Mouse (Mus musculus) limb, embryonic 14.5 days (tissue): ENCODE measurements around the gene Smco2. TPM values are rescaled to one million over a fixed set of nuclear protein-coding genes. Genes with fewer than 3 reads are reported as not detected.

ENCODE experiments used
- ATAC-seq: fragments of 200-750 bp; cut with Nextera tagmentation; 2 replicates; pipeline ENCODE4 v1.8.0; 2017; ENCODE audit warnings: low read depth, moderate number of reproducible peaks, moderate TSS enrichment; ENCODE audit not compliant: low FRiP score
- DNase-seq: peaks from one replicate; pipeline ENCODE4 v3.0.0-alpha.2; 2015; ENCODE audit warnings: low spot score
- H3K27ac ChIP-seq: fragments of 300-500 bp; sonication (generic); replicated peaks from 2 replicates; pipeline ENCODE4 v1.5.1; 2014; ENCODE audit warnings: low read depth, mild to moderate bottlenecking, low read length, moderate library complexity, mixed read lengths
- H3K27me3 ChIP-seq: fragments of 300-500 bp; sonication (generic); 2 replicates; pipeline ENCODE4 v1.6.1; 2014; ENCODE audit warnings: low read length, mixed read lengths; ENCODE audit not compliant: control insufficient read depth, insufficient read depth
- H3K36me3 ChIP-seq: fragments of 300-500 bp; sonication (generic); 2 replicates; pipeline ENCODE4 v1.6.1; 2014; ENCODE audit warnings: mild to moderate bottlenecking, low read length, moderate library complexity, mixed read lengths; ENCODE audit not compliant: control insufficient read depth, insufficient read depth
- H3K4me1 ChIP-seq: fragments of 300-500 bp; sonication (generic); 2 replicates; pipeline ENCODE4 v1.6.1; 2014; ENCODE audit warnings: antibody characterized with exemption, low read length, mixed read lengths; ENCODE audit not compliant: control insufficient read depth, insufficient read depth
- H3K4me2 ChIP-seq: fragments of 300-500 bp; sonication (generic); replicated peaks from 2 replicates; pipeline ENCODE4 v1.6.1; 2014; ENCODE audit warnings: low read depth, mild to moderate bottlenecking, low read length, moderate library complexity; ENCODE audit not compliant: severe bottlenecking
- H3K4me3 ChIP-seq: fragments of 300-500 bp; sonication (generic); replicated peaks from 2 replicates; pipeline ENCODE4 v1.5.1; 2014; ENCODE audit warnings: low read length
- H3K9ac ChIP-seq: fragments of 300-500 bp; sonication (generic); 2 replicates; pipeline ENCODE4 v1.6.1; 2014; ENCODE audit warnings: mild to moderate bottlenecking, low read depth, low read length, moderate library complexity; ENCODE audit not compliant: severe bottlenecking
- H3K9me3 ChIP-seq: fragments of 300-500 bp; sonication (generic); 2 replicates; pipeline ENCODE4 v1.6.1; 2016; ENCODE audit warnings: low read length; ENCODE audit not compliant: control insufficient read depth
- POLR2A ChIP-seq: fragments of 200-500 bp; IDR thresholded peaks from 2 replicates; pipeline ENCODE4 v1.8.0; 2012; ENCODE audit warnings: inconsistent platforms, mild to moderate bottlenecking, moderate library complexity, borderline replicate concordance; ENCODE audit not compliant: insufficient read depth, insufficient read length; ENCODE audit errors: extremely low read depth
- WGBS: fragments of 180-500 bp; shearing (Covaris S2); extraction: QIAGEN DNeasy Blood & Tissue Kit; methylation state at CpG from one replicate; pipeline ENCODE4 v1.1.7; 2014; 5-methylcytosine and 5-hydroxymethylcytosine counted together
- polyA plus RNA-seq, 2 experiments: library from polyadenylated mRNA; depleted of rRNA in 1 of 2; stranded (reverse) in 1 of 2; unstranded in 1 of 2; fragments of >200 nt; fragmentation: Nextera tagmentation in 1 of 2; extraction: Ambion mirVana in 1 of 2; gene quantifications; 2 replicates each; pipeline versions ENCODE4 v1.2.1 to v1.2.3; 2012 to 2014

Gene Smco2
- polyA plus RNA-seq (2012; rRNA removed) (not detected in 2 replicates), polyA plus RNA-seq (2014; fragmentation: Nextera tagmentation; extraction: Ambion mirVana) (not detected in 2 replicates)

- Histone ChIP-seq H3K4me1 (0 out of 2 replicates have a peak, but pooled peaks cover 3% of the 10 kb centered on the region), H3K4me3 (no peak within 1 kb of the TSS), H3K27ac (no peak within 1 kb of the TSS), H3K36me3 (no peaks in the 10 kb centered on the region), H3K9me3 (no peaks in the 10 kb centered on the region), H3K9ac (no peak within 1 kb of the TSS), H3K27me3 (no peaks in the 10 kb centered on the region), H3K4me2 (no peak within 1 kb of the TSS)
- TF ChIP-seq POLR2A = no peak
- DNase-seq (no peak), ATAC-seq (no peak)
- 80% methylated on average over 4 of the region's 4 CpGs for WGBS
These were observed at the start of gene Smco2 for GRCm38 (mm10) chr6:146850050-146850449. Gene Smco2, plus strand, starts transcription at chr6:146850104.

DNA sequence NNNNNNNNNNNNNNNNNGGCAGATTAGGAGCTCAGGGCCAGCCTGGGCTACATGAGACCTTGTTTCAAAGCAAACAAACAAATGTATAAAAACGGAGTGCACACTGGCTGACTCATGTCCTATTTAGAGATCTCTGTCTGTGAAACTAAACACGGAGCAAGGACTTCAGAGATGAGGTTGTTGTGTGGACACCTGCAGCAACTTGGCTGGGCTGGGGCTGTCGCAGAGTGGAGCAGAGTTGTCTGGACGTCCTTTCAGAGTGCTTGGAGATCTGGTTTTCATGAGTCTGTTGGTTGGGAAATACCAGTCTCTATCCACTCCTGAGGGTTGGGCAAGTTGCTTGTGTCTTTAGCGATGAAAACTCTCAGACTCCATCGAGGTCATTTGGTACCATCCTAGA lies 39.9 kb upstream of the Smco2 start:
- ATAC-seq (no peak), DNase-seq (no peak)
- WGBS = 89% methylated on average over 6 of the region's 6 CpGs
- H3K9me3 ChIP-seq = no peaks in the 10 kb centered on the region
- no peak overlapping the region for H3K4me2 ChIP-seq
- no peak overlapping the region for H3K9ac ChIP-seq
- TF ChIP-seq POLR2A = no peak
- H3K27me3 ChIP-seq = no peaks in the 10 kb centered on the region
- H3K4me3 ChIP-seq = no peak overlapping the region
- no peaks in the 10 kb centered on the region for H3K4me1 ChIP-seq
- peaks cover 19% of the 10 kb centered on the region; the same call in 1 of the 2 replicates for H3K36me3 ChIP-seq
- H3K27ac ChIP-seq = no peak overlapping the region

DNA sequence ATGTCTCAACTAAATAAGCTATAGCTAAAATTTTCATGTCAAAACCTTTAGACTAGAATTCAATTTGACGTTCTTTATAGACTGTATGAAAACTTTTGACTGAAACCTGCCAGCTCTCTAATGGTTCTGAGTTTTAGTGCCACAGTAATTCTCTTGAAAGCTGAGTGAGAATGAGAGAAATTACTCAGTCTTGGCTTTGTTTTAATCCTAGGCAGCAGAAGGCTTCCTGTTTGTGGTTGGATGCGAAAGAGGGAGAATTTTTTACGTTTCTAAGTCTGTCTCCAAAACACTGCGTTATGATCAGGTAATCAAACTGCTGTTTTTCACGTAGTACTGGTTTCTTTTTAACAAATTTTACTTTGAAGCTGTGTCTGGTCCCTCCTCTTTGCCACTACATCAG lies 36.9 kb upstream of the Smco2 start:
- TF ChIP-seq POLR2A = no peak
- DNase-seq (no peak), ATAC-seq (no peak)
- Histone ChIP-seq H3K27ac (no peak overlapping the region), H3K27me3 (no peaks in the 10 kb centered on the region), H3K36me3 (peaks cover 9% of the 10 kb centered on the region; the same call in 1 of the 2 replicates), H3K4me3 (no peak overlapping the region), H3K4me1 (no peaks in the 10 kb centered on the region), H3K4me2 (no peak overlapping the region), H3K9me3 (no peaks in the 10 kb centered on the region), H3K9ac (no peak overlapping the region)
- 89% methylated on average over 5 of the region's 5 CpGs for WGBS

- TF ChIP-seq POLR2A = no peak
- WGBS = 87% methylated on average over 29 of the region's 29 CpGs
- Histone ChIP-seq H3K4me2 (no peak overlapping the region), H3K36me3 (peaks cover 4% of the 10 kb centered on the region; the same call in 1 of the 2 replicates), H3K9ac (no peak overlapping the region), H3K4me3 (no peak overlapping the region), H3K27me3 (no peaks in the 10 kb centered on the region), H3K9me3 (no peaks in the 10 kb centered on the region), H3K27ac (no peak overlapping the region), H3K4me1 (no peaks in the 10 kb centered on the region)
- ATAC-seq = no peak
- DNase-seq = no peak
These were observed 29.5 kb upstream of the Smco2 start for GRCm38 (mm10) chr6:146820177-146820965.

GRCm38 (mm10) chr6:146821958-146822357 lies 27.9 kb upstream of the Smco2 start:
- Histone ChIP-seq H3K9ac (no peak overlapping the region), H3K36me3 (peaks cover 4% of the 10 kb centered on the region; the same call in 1 of the 2 replicates), H3K4me1 (no peaks in the 10 kb centered on the region), H3K27me3 (no peaks in the 10 kb centered on the region), H3K4me3 (no peak overlapping the region), H3K4me2 (no peak overlapping the region), H3K9me3 (no peaks in the 10 kb centered on the region), H3K27ac (no peak overlapping the region)
- TF ChIP-seq POLR2A = no peak
- 87% methylated on average over 13 of the region's 13 CpGs for WGBS
- DNase-seq (no peak), ATAC-seq (no peak)
